Mouse (Mus musculus) midbrain, embryonic 15.5 days (tissue): ENCODE data around the gene Laptm5. TPM values are rescaled to one million over a fixed set of nuclear protein-coding genes. Genes with fewer than 3 reads are reported as not detected.
A peak's percentile ranks its signal among the peaks of the same experiment; 100 is the strongest.

Experiments used
- ATAC-seq: fragments of 200-750 bp; cut with Nextera tagmentation; replicated peaks from 2 replicates; pipeline ENCODE4 v1.8.0; 2017; ENCODE audit warnings: moderate TSS enrichment
- H3K27ac ChIP-seq: fragments of 300-500 bp; sonication (generic); 2 replicates; pipeline ENCODE4 v1.5.1; 2015; ENCODE audit warnings: mild to moderate bottlenecking, inconsistent platforms
- H3K27me3 ChIP-seq: fragments of 300-500 bp; sonication (generic); replicated peaks from 2 replicates; pipeline ENCODE4 v1.6.1; 2015; ENCODE audit warnings: inconsistent platforms
- H3K36me3 ChIP-seq: fragments of 300-500 bp; sonication (generic); replicated peaks from 2 replicates; pipeline ENCODE4 v1.6.1; 2015; ENCODE audit warnings: inconsistent platforms
- H3K4me1 ChIP-seq: fragments of 300-500 bp; sonication (generic); 2 replicates; pipeline ENCODE4 v1.6.1; 2015; ENCODE audit warnings: inconsistent platforms
- H3K4me2 ChIP-seq: fragments of 300-500 bp; sonication (generic); 2 replicates; pipeline ENCODE4 v1.6.1; 2015; ENCODE audit warnings: inconsistent platforms, mild to moderate bottlenecking, moderate library complexity
- H3K4me3 ChIP-seq: fragments of 300-500 bp; sonication (generic); 2 replicates; pipeline ENCODE4 v1.5.1; 2015; ENCODE audit warnings: mild to moderate bottlenecking, inconsistent platforms
- H3K9ac ChIP-seq: fragments of 300-500 bp; sonication (generic); 2 replicates; pipeline ENCODE4 v1.6.1; 2015; ENCODE audit warnings: mild to moderate bottlenecking, inconsistent platforms
- H3K9me3 ChIP-seq: fragments of 300-500 bp; sonication (generic); 2 replicates; pipeline ENCODE4 v1.6.1; 2016; ENCODE audit warnings: inconsistent platforms
- WGBS: fragments of 180-500 bp; shearing (Covaris S2); methylation state at CpG from one replicate; pipeline ENCODE4 v1.1.7; 2015; ENCODE audit warnings: mixed read lengths; 5-methylcytosine and 5-hydroxymethylcytosine counted together
- polyA plus RNA-seq: library from polyadenylated mRNA; unstranded; fragments of >200 nt; fragmentation: Nextera tagmentation; extraction: Ambion mirVana; gene quantifications from 2 replicates; pipeline ENCODE4 v1.2.1, GENCODE M21; 2015

The Laptm5 gene
- polyA plus RNA-seq, 1 experiment from 2014 or later = 28.4 TPM

DNA sequence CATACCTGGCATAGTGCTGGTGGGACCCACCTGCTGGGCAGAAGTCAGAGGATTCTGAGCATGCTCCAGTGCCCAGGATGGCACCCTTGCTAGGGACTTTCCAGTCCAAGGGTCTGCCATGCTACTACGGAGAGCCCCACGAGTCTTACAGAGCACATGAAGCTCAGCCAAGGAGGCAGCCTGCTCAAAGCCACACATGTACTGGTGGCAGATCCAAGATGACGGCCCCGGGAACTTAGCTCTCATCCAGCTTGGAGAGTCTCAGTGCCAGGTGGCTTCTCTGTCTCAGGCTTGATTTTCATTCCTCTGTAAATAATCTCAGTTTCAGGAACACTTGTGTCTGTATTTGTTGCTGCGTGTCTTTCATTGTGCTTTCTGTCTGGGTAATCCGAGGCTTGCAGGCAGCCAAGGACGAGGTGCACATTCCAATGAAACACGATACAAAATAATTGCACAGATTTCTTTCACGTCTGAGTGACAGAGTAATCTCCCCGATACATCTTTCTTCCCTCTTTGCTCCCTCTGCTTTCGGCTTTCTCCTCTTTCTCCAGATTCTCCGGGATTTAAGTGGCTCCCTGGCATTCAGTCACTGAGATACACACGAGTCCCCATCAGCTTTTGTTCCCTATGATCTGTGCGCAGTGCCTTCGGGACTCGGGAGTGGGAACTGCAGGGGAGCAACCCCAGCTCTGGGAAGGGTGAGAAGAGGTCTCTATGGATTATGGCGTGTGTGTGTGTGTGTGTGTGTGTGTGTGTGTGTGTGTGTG lies 71.7 kb downstream of the Laptm5 start:
- H3K36me3 ChIP-seq = no peaks in the 10 kb centered on the region
- 0 out of 2 replicates have a peak overlapping the region, but pooled peaks have one; percentile 7 for H3K4me2 ChIP-seq
- no peak for ATAC-seq
- 25% methylated on average over 17 of the region's 17 CpGs for WGBS
- no peaks in the 10 kb centered on the region for H3K27me3 ChIP-seq
- H3K9ac ChIP-seq = no peak overlapping the region
- no peaks in the 10 kb centered on the region for H3K9me3 ChIP-seq
- peaks cover 16% of the 10 kb centered on the region for H3K4me1 ChIP-seq
- H3K4me3 ChIP-seq = no peak overlapping the region
- H3K27ac ChIP-seq = peak overlapping the region; percentile 68

Other genes with a start within 250 kb of the Laptm5 start
- gene Pum1, start 249.8 kb upstream of the Laptm5 start, polyA plus RNA-seq = 109 and 111 TPM in 2 replicates
- 180 and 186 TPM in 2 replicates for gene Sdc3, start 120.6 kb upstream of the Laptm5 start, polyA plus RNA-seq
- 0.24 and 0.32 TPM in 2 replicates for gene Matn1, start 31.3 kb downstream of the Laptm5 start, polyA plus RNA-seq